Mouse (Mus musculus) thymus, postnatal 25 days (tissue): ENCODE results near the gene Taf5l.
"Not testable (repeated sequence)": the region's sequence is repeated elsewhere in the genome, so short reads cannot be mapped to it uniquely, and the experiment has no call there.

Source experiments
- DNase-seq: peaks from one replicate; pipeline ENCODE4 v3.0.0; 2022

Taf5l gene

GRCm38 (mm10) chr8:124011989-124012586 is 9.1 kb downstream of the Taf5l start:
- DNase-seq: no peak

- DNase-seq: no peak
These were observed 9.6 kb downstream of the Taf5l start for GRCm38 (mm10) chr8:124011580-124011979.

GRCm38 (mm10) chr8:124007829-124008228 is 13.4 kb downstream of the Taf5l start:
- DNase-seq: no peak

- no peak for DNase-seq
These were observed 18.6 kb downstream of the Taf5l start for GRCm38 (mm10) chr8:124002546-124003108.

- DNase-seq: no peak
These were observed 21.6 kb downstream of the Taf5l start for GRCm38 (mm10) chr8:123999568-123999967.

- DNase-seq: no peak
These were observed 27.2 kb downstream of the Taf5l start for GRCm38 (mm10) chr8:123993997-123994396.

- DNase-seq: no peak
These were observed 27.6 kb downstream of the Taf5l start for GRCm38 (mm10) chr8:123993597-123993996.

GRCm38 (mm10) chr8:123992587-123992986 is 28.6 kb downstream of the Taf5l start:
- DNase-seq: peak; percentile 3

GRCm38 (mm10) chr8:123990277-123991049 is 30.7 kb downstream of the Taf5l start:
- DNase-seq: no peak

GRCm38 (mm10) chr8:123989128-123989527 is 32.1 kb downstream of the Taf5l start:
- no peak for DNase-seq

- no peak for DNase-seq
These were observed 32.6 kb downstream of the Taf5l start for GRCm38 (mm10) chr8:123988605-123989038.

- DNase-seq: peak; percentile 66
These were observed 38.3 kb downstream of the Taf5l start, which contains the start of gene Abcb10 for GRCm38 (mm10) chr8:123982826-123983400. Abcb10 (minus strand) TSS chr8:123983122.

GRCm38 (mm10) chr8:123982291-123982793 is 38.9 kb downstream of the Taf5l start:
- peak; percentile 35 for DNase-seq

- DNase-seq: no peak
These were observed 39.5 kb downstream of the Taf5l start for GRCm38 (mm10) chr8:123981674-123982073.

- no peak for DNase-seq
These were observed 41.0 kb downstream of the Taf5l start for GRCm38 (mm10) chr8:123980239-123980638.

GRCm38 (mm10) chr8:123978926-123979325 is 42.3 kb downstream of the Taf5l start:
- DNase-seq: no peak

- no peak for DNase-seq
These were observed 42.9 kb downstream of the Taf5l start for GRCm38 (mm10) chr8:123978166-123978838.

- DNase-seq: no peak
These were observed 43.7 kb downstream of the Taf5l start for GRCm38 (mm10) chr8:123977499-123977898.

- DNase-seq: no peak
These were observed 47.7 kb downstream of the Taf5l start for GRCm38 (mm10) chr8:123973495-123973894.

- no peak for DNase-seq
These were observed 54.3 kb downstream of the Taf5l start for GRCm38 (mm10) chr8:123966896-123967295.

GRCm38 (mm10) chr8:123961371-123961770 is 59.8 kb downstream of the Taf5l start:
- DNase-seq: no peak

- not testable (repeated sequence) for DNase-seq
These were observed 60.6 kb downstream of the Taf5l start for GRCm38 (mm10) chr8:123960556-123960955.

- DNase-seq: no peak
These were observed 61.1 kb downstream of the Taf5l start for GRCm38 (mm10) chr8:123960056-123960455.
